Mouse (Mus musculus): Measurements from ENCODE around the gene Akap9.
"Not testable (repeated sequence)": the region's sequence is repeated elsewhere in the genome, so short reads cannot be mapped to it uniquely, and the experiment has no call there.

The Akap9 gene

GRCm38 (mm10) chr5:3969114-3969513, 41.3 kb downstream of the Akap9 start:
- no peak for DNase-seq (ENCODE audit: low read depth, low spot score)

- no peak for DNase-seq (ENCODE audit: low read depth, low spot score)
Measured at GRCm38 (mm10) chr5:3970936-3971335, 43.1 kb downstream of the Akap9 start.

GRCm38 (mm10) chr5:3973764-3974163, 45.9 kb downstream of the Akap9 start:
- no peak for DNase-seq (ENCODE audit: low read depth, low spot score)

- no peak for DNase-seq (ENCODE audit: low read depth, low spot score)
Measured at GRCm38 (mm10) chr5:3974896-3975295, 47.0 kb downstream of the Akap9 start.

- no peak for DNase-seq (ENCODE audit: low read depth, low spot score)
Measured at GRCm38 (mm10) chr5:3976111-3976510, 48.3 kb downstream of the Akap9 start.

GRCm38 (mm10) chr5:3977904-3978303, 50.0 kb downstream of the Akap9 start:
- no peak for DNase-seq (ENCODE audit: low read depth, low spot score)

- no peak for DNase-seq (ENCODE audit: low read depth, low spot score)
Measured at GRCm38 (mm10) chr5:3989608-3990007, 61.8 kb downstream of the Akap9 start.

GRCm38 (mm10) chr5:3990499-3990898, 62.6 kb downstream of the Akap9 start:
- no peak for DNase-seq (ENCODE audit: low read depth, low spot score)

- DNase-seq (ENCODE audit: low read depth, low spot score), result no peak
Measured at GRCm38 (mm10) chr5:4004531-4005469, 76.9 kb downstream of the Akap9 start.

GRCm38 (mm10) chr5:4006606-4007005, 78.8 kb downstream of the Akap9 start:
- DNase-seq (ENCODE audit: low read depth, low spot score), result no peak

GRCm38 (mm10) chr5:4008266-4008665, 80.4 kb downstream of the Akap9 start:
- DNase-seq (ENCODE audit: low read depth, low spot score), result no peak

- no peak for DNase-seq (ENCODE audit: low read depth, low spot score)
Measured at GRCm38 (mm10) chr5:4009540-4009939, 81.7 kb downstream of the Akap9 start.

GRCm38 (mm10) chr5:4017646-4018045, 89.8 kb downstream of the Akap9 start:
- not testable (repeated sequence) for DNase-seq (ENCODE audit: low read depth, low spot score)

- DNase-seq (ENCODE audit: low read depth, low spot score), result no peak
Measured at GRCm38 (mm10) chr5:4019377-4019776, 91.5 kb downstream of the Akap9 start.

GRCm38 (mm10) chr5:4020018-4020417, 92.2 kb downstream of the Akap9 start:
- DNase-seq (ENCODE audit: low read depth, low spot score), result no peak

GRCm38 (mm10) chr5:4023186-4023585, 95.3 kb downstream of the Akap9 start:
- DNase-seq (ENCODE audit: low read depth, low spot score), result no peak

GRCm38 (mm10) chr5:4023742-4024681, 96.2 kb downstream of the Akap9 start:
- DNase-seq (ENCODE audit: low read depth, low spot score), result no peak

GRCm38 (mm10) chr5:4024727-4025126, 96.9 kb downstream of the Akap9 start:
- DNase-seq (ENCODE audit: low read depth, low spot score), result no peak

GRCm38 (mm10) chr5:4026336-4026735, 98.5 kb downstream of the Akap9 start:
- DNase-seq (ENCODE audit: low read depth, low spot score), result not testable (repeated sequence)

- no peak for DNase-seq (ENCODE audit: low read depth, low spot score)
Measured at GRCm38 (mm10) chr5:4028486-4029173, 100.8 kb downstream of the Akap9 start.

GRCm38 (mm10) chr5:4031846-4032245, 104.0 kb downstream of the Akap9 start:
- no peak for DNase-seq (ENCODE audit: low read depth, low spot score)

- DNase-seq (ENCODE audit: low read depth, low spot score), result no peak
Measured at GRCm38 (mm10) chr5:4036686-4037085, 108.8 kb downstream of the Akap9 start.

Data from retina, postnatal 7 days (tissue).